Mouse (Mus musculus): ENCODE results near the gene 1700123O20Rik.

Gene 1700123O20Rik

DNA sequence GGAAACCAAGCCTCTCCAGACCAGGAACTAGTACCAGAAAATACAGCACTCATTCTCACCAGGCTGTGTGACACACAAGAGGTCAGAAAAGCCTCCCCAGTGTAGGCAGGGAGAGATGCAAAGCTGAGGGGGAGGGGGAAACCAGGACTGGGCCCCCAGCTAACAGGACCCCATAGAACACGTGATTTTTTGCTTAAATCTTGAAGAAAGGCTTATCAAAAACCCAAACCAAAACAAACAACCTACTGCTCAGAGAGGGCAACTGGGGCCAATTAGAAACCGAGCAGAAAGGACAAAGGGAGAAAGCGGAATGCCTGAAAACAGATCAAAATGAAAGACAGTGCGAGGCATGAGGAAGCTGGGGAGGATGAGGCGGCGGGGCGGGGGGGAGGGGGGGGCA is 33.2 kb upstream of the 1700123O20Rik start:
- CTCF ChIA-PET, result interaction anchor here in 3 of 4 experiments (0.6 to 5.9 kb wide), 7 partner anchors 11 to 469 kb away, joined by 3 to 77 read pairs (median 4); partner anchors contain the start of genes Cdh24 (in 2 of the 3) and Gm17606 (in 2 of the 3)
- POLR2A ChIA-PET, result interaction anchor here (0.6 to 4.0 kb wide), 12 partner anchors 10 to 235 kb away, joined by 3 to 38 read pairs (median 4); partner anchors contain the start of genes Cdh24 (in 2 of the 4), 1700123O20Rik (in 1 of the 4), Acin1 (in 1 of the 4) and Gm17606 (in 1 of the 4)

GRCm38 (mm10) chr14:54653496-54653895 is 32.5 kb upstream of the 1700123O20Rik start:
- ChIA-PET POLR2A (interaction anchor here (0.7 to 4.0 kb wide), 22 partner anchors 10 to 170 kb away, joined by 3 to 38 read pairs (median 4); partner anchors contain the start of genes 1700123O20Rik (in 3 of the 4), Acin1 (in 3 of the 4), Cdh24 (in 2 of the 4) and 4931414P19Rik (in 1 of the 4)), CTCF (interaction anchor here in 2 of 4 experiments (0.6 to 5.9 kb wide), 7 partner anchors 10 to 81 kb away, joined by 3 to 77 read pairs (median 3); partner anchors contain the start of genes Cdh24 (in 2 of the 2) and Gm17606 (in 2 of the 2))

- CTCF ChIA-PET, result interaction anchor here (0.6 to 7.0 kb wide), 31 partner anchors 9 to 158 kb away, joined by 3 to 44 read pairs (median 4); partner anchors contain the start of genes 1700123O20Rik (in 3 of the 4), Cdh24 (in 1 of the 4) and Cebpe (in 1 of the 4)
- POLR2A ChIA-PET, result interaction anchor here in 3 of 4 experiments (0.6 to 4.0 kb wide), 15 partner anchors 9 to 1707 kb away, joined by 3 to 20 read pairs (median 5); partner anchors contain the start of genes Acin1 (in 2 of the 3), Cdh24 (in 2 of the 3), 1700123O20Rik (in 1 of the 3) and Psmb11 (in 1 of the 3)
Observed at GRCm38 (mm10) chr14:54660009-54660408, 26.0 kb upstream of the 1700123O20Rik start.

DNA sequence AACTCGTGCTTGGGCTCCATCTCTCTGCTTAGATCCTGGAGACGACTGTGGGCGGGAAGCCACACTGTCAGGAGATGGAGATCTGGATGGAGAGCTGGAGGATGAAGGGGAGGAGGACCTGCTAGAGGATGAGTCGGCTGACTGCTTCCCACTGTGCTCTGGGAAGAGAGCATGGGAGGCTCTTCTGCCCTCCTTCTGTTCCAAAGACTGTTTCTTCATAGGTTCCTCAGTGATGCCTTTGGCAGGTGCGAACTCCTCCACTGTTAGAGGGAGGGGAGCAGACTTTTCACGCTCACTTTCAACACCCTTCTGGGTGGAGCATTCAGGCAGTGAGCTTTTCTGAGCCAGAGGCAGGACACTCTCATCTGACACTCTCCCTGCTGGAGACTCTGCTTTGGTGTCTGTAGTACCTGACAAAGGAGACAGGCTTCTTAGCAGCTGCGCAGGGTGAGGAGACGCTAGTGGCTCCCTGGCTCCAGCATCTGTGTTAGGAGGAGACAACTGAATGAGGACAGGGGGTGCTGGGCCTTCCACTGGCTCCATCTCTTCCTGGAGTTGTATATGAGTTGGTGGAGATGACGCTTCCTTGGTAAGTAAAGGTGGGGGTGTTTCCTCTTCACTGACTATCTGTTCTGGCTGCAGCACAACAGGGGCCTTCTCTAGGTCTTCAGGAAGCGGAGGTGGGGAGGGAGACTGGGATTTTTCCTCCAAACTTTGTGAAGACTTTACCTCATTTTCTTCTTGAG is 21.4 kb upstream of the 1700123O20Rik start:
- ChIA-PET POLR2A (interaction anchor here in 2 of 4 experiments (0.6 to 1.5 kb wide), 8 partner anchors 11 to 53 kb away, joined by 3 to 5 read pairs (median 3); partner anchors contain the start of genes 1700123O20Rik (in 2 of the 2) and Acin1 (in 1 of the 2)), CTCF (interaction anchor here in 3 of 4 experiments (0.7 to 2.7 kb wide), 4 partner anchors 11 to 57 kb away, joined by 3 to 9 read pairs (median 4); no protein-coding TSS in a partner anchor)

- ChIA-PET POLR2A (interaction anchor here in 3 of 4 experiments (0.6 to 2.9 kb wide), 22 partner anchors 9 to 116 kb away, joined by 3 to 20 read pairs (median 4); partner anchors contain the start of genes 1700123O20Rik (in 3 of the 3), Acin1 (in 2 of the 3), Haus4 (in 1 of the 3) and Psmb5 (in 1 of the 3)), CTCF (interaction anchor here (0.5 to 3.0 kb wide), 56 partner anchors 8 to 605 kb away, joined by 3 to 51 read pairs (median 4); partner anchors contain the start of genes 1700123O20Rik (in 2 of the 4), Acin1 (in 2 of the 4), Cdh24 (in 2 of the 4) and Cebpe (in 1 of the 4))
Observed at GRCm38 (mm10) chr14:54669381-54669780, 16.6 kb upstream of the 1700123O20Rik start.

GRCm38 (mm10) chr14:54674317-54674716 is 11.7 kb upstream of the 1700123O20Rik start:
- CTCF ChIA-PET, result interaction anchor here in 2 of 4 experiments (1.0 to 2.0 kb wide), 3 partner anchors 15 to 169 kb away, joined by 3 to 8 read pairs (median 4); no protein-coding TSS in a partner anchor
- POLR2A ChIA-PET, result interaction anchor here (0.5 to 3.2 kb wide), 10 partner anchors 9 to 126 kb away, joined by 3 to 17 read pairs (median 4); partner anchors contain the start of genes 1700123O20Rik (in 2 of the 4) and Acin1 (in 2 of the 4)

DNA sequence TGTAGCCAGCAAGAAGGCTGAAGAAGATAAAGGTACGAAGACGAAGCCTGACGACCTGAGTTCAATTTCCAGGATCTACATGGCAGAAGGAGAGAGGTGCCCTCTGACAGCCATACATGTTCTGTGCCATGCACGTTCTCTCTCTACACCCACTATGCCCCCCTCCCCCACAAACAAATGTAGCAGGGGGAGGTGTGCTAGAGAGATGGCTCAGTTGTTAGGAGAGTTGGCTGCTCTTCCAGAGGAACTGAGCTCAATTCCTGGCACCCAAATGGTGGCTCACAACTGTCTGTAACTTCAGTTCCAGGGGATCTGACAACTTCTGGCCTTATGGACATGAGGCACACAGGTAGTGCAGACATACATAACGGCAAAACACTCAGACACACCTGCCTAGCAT is 9.7 kb upstream of the 1700123O20Rik start:
- ChIA-PET POLR2A (interaction anchor here (0.6 to 3.2 kb wide), 7 partner anchors 10 to 257 kb away, joined by 3 to 17 read pairs (median 4); partner anchors contain the start of genes 1700123O20Rik (in 3 of the 4) and Acin1 (in 3 of the 4)), CTCF (interaction anchor here in 2 of 4 experiments (0.7 to 1.0 kb wide), 2 partner anchors 17 to 22 kb away, joined by 3 to 5 read pairs; no protein-coding TSS in a partner anchor)

DNA sequence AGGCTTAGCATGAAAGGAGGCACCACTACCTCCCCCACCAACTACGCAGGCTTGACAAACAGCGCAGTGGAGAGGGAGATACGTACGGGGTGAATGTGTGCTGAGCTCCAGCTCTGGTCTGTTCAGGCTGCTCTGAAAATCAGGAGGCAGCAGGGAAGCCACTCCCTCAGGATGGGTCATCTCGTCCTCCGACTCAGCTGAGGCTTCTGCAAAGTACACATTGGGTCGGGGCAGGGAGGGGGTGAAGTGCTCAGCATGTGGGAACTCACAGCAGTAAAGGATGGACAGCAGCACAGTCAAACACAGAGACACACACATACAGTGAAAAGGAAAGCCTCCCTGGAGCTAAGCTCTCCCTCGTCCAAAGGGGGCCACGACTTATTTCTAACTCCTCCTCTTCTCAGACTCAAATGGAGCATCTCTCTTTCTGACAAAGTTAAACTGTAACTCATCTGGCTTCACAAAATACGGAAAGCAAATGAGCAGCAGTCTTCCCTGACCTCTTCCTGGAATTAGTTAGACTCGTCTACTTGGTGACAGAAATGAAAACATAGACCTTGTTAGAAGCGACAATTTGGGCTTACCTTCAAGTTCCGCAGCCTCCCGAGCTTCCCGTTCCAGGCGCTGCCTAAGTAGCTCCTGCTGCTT is 7.2 kb upstream of the 1700123O20Rik start:
- ChIA-PET POLR2A (interaction anchor here in 3 of 4 experiments (0.6 to 2.6 kb wide), 15 partner anchors 9 to 187 kb away, joined by 3 to 15 read pairs (median 3); partner anchors contain the start of gene Prmt5 (in 1 of the 3)), CTCF (interaction anchor here (0.5 to 2.6 kb wide), 10 partner anchors 9 to 187 kb away, joined by 3 to 14 read pairs (median 4); no protein-coding TSS in a partner anchor)

DNA sequence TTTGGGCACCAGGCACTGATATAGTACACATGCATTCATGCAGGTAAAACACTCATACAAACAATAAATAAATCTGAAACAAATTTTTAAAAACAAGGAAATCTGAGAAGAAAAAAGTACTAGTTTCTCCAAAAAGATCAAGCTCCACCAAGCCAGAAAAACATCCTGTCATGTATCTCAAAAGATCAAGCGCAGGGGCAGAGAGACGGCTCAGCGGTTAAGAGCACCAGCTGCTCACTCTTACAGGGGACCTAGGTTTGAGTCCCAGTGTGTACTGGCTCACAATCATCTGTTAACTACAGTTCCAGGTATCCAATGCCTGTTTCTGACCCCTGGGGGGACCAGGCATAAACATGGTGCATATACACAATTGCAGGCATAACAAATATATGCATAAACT is 3.6 kb upstream of the 1700123O20Rik start:
- ChIA-PET POLR2A (interaction anchor here in 1 of 4 experiments (1.0 to 2.9 kb wide), 5 partner anchors 8 to 27 kb away, joined by 3 to 10 read pairs (median 5); no protein-coding TSS in a partner anchor), CTCF (interaction anchor here in 2 of 4 experiments (0.5 to 3.0 kb wide), 5 partner anchors 23 to 176 kb away, joined by 3 to 10 read pairs (median 3); no protein-coding TSS in a partner anchor)

DNA sequence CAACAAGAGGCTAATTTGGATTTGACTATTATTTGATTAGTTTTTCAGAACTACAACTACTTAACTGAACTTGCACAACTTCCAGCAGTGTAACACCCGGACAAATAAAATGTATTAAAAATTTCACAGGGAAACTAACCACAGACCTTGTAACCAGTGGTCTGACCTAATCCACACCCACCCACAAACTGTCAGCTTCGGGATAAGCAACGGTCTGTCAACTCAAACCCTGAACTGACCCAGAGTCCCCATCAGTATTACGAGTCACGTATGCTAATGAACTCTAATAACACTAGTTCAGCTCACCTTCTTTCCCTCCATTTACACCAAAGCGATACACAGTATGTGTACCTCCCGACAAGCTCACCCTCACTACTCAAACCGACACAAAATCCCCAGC is 545 bp upstream of the 1700123O20Rik start:
- POLR2A ChIA-PET, result interaction anchor here (0.6 to 2.4 kb wide), 63 partner anchors 9 to 432 kb away, joined by 3 to 18 read pairs (median 5); partner anchors contain the start of genes Gm29776 (in 2 of the 4), Haus4 (in 2 of the 4), Psmb5 (in 2 of the 4) and 4931414P19Rik (in 1 of the 4)
- CTCF ChIA-PET, result interaction anchor here in 3 of 4 experiments (0.5 to 2.1 kb wide), 15 partner anchors 11 to 144 kb away, joined by 3 to 28 read pairs (median 4); partner anchors contain the start of genes Cdh24 (in 2 of the 3), 4931414P19Rik (in 1 of the 3) and Gm17606 (in 1 of the 3)

DNA sequence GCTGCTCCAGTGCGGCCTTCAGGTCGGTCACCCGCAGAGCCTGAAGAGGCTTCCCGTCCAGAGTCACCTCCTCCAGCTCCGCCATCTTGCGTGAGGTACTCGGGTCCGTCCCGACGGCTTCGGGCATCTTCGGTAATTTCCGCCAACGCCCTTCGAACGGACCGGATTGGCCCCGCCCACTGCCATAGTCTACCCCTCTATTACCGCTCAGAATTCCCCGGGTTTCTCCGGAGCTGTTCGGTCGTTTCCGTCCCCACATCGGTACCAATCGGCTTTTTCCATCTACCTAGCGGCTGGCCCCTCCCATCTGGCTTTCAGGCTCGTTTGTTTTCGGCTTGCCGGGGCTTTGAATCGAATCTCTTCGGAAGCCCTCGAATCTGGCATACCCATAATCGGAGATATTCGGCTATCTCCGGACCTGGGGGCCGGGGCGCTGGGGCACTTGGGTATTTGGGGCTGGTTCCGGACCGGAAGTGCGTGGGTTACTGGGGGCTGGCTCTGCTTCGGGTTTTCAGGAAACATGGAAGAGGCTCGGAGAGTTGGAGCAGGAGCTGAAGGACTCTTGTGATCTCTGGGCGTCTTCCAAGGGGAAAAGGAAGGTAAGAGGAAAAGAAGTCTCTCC is 617 bp downstream of the 1700123O20Rik start, which contains the start of gene Acin1:
TSS of gene Acin1 (minus strand) at position 410 of the 622 bp plus-strand sequence.
- POLR2A ChIA-PET, result interaction anchor here (0.6 to 2.4 kb wide), 99 partner anchors 8 to 463 kb away, joined by 3 to 18 read pairs (median 4); partner anchors contain the start of genes Psmb5 (in 3 of the 4), Cdh24 (in 2 of the 4), Cebpe (in 2 of the 4) and Efs (in 2 of the 4)
- CTCF ChIA-PET, result interaction anchor here (0.5 to 2.1 kb wide), 32 partner anchors 8 to 273 kb away, joined by 3 to 28 read pairs (median 4); partner anchors contain the start of genes Cdh24 (in 2 of the 4), 4931414P19Rik (in 1 of the 4), Gm17606 (in 1 of the 4) and Slc7a7 (in 1 of the 4)

DNA sequence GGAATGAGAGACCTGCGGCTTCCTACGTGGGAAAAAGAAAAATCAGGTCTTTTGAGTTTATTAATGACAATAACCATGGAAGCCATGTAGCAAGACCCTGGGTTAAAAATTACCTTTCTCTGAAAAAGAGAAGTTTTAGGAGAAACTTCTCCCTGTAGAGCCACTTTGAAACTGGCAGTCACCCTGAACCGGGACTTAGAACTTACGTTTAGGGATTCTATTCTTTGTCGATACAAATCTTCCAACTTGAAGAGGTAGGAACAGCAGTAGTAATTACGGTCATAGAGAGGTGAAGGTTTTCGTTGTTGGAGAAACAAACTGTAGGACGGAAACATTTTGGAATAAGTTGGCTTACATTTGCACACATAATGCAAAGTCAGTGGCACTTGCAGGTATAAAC is 1.2 kb downstream of the 1700123O20Rik start:
- ChIA-PET POLR2A (interaction anchor here in 3 of 4 experiments (0.6 to 2.4 kb wide), 46 partner anchors 8 to 464 kb away, joined by 3 to 18 read pairs (median 7); partner anchors contain the start of genes Cdh24 (in 2 of the 3), Cebpe (in 2 of the 3), Gm29776 (in 2 of the 3) and Psmb5 (in 2 of the 3)), CTCF (interaction anchor here in 3 of 4 experiments (0.5 to 2.1 kb wide), 8 partner anchors 18 to 163 kb away, joined by 3 to 28 read pairs (median 4); partner anchors contain the start of gene Cdh24 (in 1 of the 3))

- ChIA-PET CTCF (interaction anchor here in 3 of 4 experiments (0.6 to 2.6 kb wide), 7 partner anchors 9 to 171 kb away, joined by 3 to 11 read pairs (median 5); partner anchors contain the start of genes 1700123O20Rik (in 1 of the 3), Acin1 (in 1 of the 3) and Cdh24 (in 1 of the 3)), POLR2A (interaction anchor here in 3 of 4 experiments (0.6 to 3.5 kb wide), 6 partner anchors 9 to 216 kb away, joined by 3 to 15 read pairs (median 5); partner anchors contain the start of genes 1700123O20Rik (in 2 of the 3) and Acin1 (in 2 of the 3))
Observed at GRCm38 (mm10) chr14:54695042-54695441, 9.0 kb downstream of the 1700123O20Rik start.

DNA sequence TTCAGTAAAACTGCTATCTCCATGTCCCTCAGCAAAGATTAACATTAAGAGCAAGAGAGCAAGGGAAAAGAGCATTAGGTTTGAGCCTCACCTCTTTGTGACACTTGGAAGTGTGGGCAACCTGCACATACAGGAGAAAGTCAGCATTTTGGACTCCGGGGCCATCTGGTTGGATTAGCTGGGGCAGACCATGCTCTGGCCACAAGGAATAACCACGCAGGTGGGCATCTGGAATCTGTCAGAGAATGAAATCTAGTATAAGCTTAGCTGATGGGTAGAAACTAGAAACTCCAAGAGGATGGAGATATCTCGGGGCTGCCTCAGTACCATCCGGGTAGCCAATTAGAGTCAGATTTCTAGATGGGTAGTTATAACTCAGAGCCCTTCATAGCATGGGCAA is 10.7 kb downstream of the 1700123O20Rik start:
- ChIA-PET CTCF (interaction anchor here in 1 of 4 experiments (0.6 to 1.0 kb wide), 2 partner anchors 11 to 17 kb away, joined by 4 read pairs; partner anchors contain the start of genes 1700123O20Rik and Acin1), POLR2A (interaction anchor here in 3 of 4 experiments (1.1 to 3.5 kb wide), 5 partner anchors 10 to 79 kb away, joined by 3 to 15 read pairs (median 4); partner anchors contain the start of genes 1700123O20Rik (in 3 of the 3), Acin1 (in 3 of the 3) and Psmb5 (in 1 of the 3))

DNA sequence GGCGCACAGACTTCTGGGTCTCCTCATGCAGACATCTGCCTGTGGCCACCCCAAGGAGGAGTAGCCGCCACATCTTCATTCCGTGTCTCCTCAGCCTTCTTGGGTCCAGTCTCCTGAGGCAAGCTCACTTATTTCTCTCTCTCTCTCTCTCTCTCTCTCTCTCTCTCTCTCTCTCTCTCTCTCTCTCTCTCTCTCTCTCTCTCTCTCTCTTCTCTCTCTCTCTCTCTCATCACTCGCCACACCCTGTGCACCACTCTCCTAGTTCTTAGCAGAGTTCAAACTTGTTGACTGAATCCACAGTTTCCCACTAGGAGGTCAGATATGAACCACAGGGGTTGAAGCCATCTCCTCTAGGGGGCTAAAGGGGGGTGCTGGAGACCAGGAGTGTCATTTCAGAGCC is 12.7 kb downstream of the 1700123O20Rik start, which contains the start of gene Gm29776:
TSS of gene Gm29776 (minus strand) at position 101 of the 400 bp plus-strand sequence.
- ChIA-PET CTCF (interaction anchor here in 2 of 4 experiments (0.6 to 2.2 kb wide), 5 partner anchors 48 to 658 kb away, joined by 3 to 7 read pairs (median 4); no protein-coding TSS in a partner anchor), POLR2A (interaction anchor here in 2 of 4 experiments (1.0 to 4.3 kb wide), 3 partner anchors 12 to 144 kb away, joined by 3 to 18 read pairs (median 7); partner anchors contain the start of genes 1700123O20Rik (in 2 of the 2), Acin1 (in 2 of the 2) and Haus4 (in 1 of the 2))
